Mouse (Mus musculus): ENCODE measurements around the gene Tmem254c. TPM values are rescaled to one million over a fixed set of nuclear protein-coding genes. Genes with fewer than 3 reads are reported as not detected.
"Not testable (repeated sequence)": the region's sequence is repeated elsewhere in the genome, so short reads cannot be mapped to it uniquely, and the experiment has no call there.

Tmem254c gene
- total RNA-seq, 2 experiments from 2014 or later = 25.2 to 29.9 TPM

DNA sequence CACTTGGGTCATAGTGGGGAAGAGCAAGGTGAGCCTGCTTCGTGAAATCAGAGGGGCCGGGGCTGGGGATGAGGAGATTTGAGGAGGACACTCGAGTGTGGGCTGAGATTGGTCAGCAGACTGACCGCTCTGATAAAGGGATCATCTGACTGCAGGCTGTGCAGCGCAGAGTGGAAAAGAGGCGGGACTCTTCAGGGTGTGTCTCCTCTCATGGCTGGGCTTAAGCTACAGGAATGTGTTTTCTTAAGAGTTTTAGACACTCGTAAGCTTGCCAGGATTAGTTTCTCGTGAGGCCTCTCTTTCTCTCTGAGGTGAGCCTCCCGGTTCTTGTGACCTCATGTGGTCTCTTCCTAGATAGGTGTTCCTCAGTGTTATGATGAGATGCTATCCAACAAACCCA, 45.6 kb downstream of the Tmem254c start:
- H3K4me3 ChIP-seq; DNase-seq (ENCODE audit: extremely low spot score in 1 of 2, low spot score in 2 of 2); intact Hi-C loops (cut with DNase I); H3K27ac ChIP-seq: not testable (repeated sequence)

GRCm38 (mm10) chr14:26016414-26016813, 50.7 kb downstream of the Tmem254c start:
- H3K4me3 ChIP-seq; H3K27ac ChIP-seq; intact Hi-C loops (cut with DNase I); DNase-seq (ENCODE audit: extremely low spot score in 1 of 2, low spot score in 2 of 2): not testable (repeated sequence)

Other genes starting within 250 kb of the Tmem254c start
- 10 to 100 TPM; 40.4 to 50.7 TPM for gene Anxa11, start 225.2 kb downstream of the Tmem254c start, total RNA-seq (2021)
- gene Plac9a, start 164.3 kb downstream of the Tmem254c start, total RNA-seq (2021) = not detected
- 1 to 10 TPM; 5.8 to 6.6 TPM for gene Tmem254a, start 139.7 kb downstream of the Tmem254c start, total RNA-seq (2021)
- not detected for gene Cphx1, start 129.1 kb downstream of the Tmem254c start, total RNA-seq (2021)
- gene Duxbl1, start 88.8 kb downstream of the Tmem254c start, total RNA-seq (2021) = under 1 TPM in 1 of 2 experiments, not detected in 1; 0.30 TPM
- 1 to 10 TPM; 2.8 to 6.5 TPM for gene Gm9780, start 24.6 kb downstream of the Tmem254c start, total RNA-seq (2021)
- gene Cphx2, start 14.2 kb upstream of the Tmem254c start, total RNA-seq (2021) = not detected
- not detected for gene Cphx3, start 14.9 kb upstream of the Tmem254c start, total RNA-seq (2021)
- gene Duxbl2, start 51.0 kb upstream of the Tmem254c start, total RNA-seq (2021) = under 1 TPM; 0.59 to 0.72 TPM
- gene Plac9b, start 115.1 kb upstream of the Tmem254c start, total RNA-seq (2021) = 1 to 10 TPM; 5.5 to 5.6 TPM
- 10 to 100 TPM in 1 of 2 experiments, 1 to 10 TPM in 1; 8.4 to 14.1 TPM for gene Tmem254b, start 139.7 kb upstream of the Tmem254c start, total RNA-seq (2021)
- gene Duxbl3, start 190.6 kb upstream of the Tmem254c start, total RNA-seq (2021) = under 1 TPM; 0.35 to 0.97 TPM

Measured in left cerebral cortex, adult 2 months (tissue).